Mouse (Mus musculus) heart, embryonic 10.5 days (tissue): ENCODE measurements around the gene Tpcn1. TPM values are rescaled to one million over a fixed set of nuclear protein-coding genes. Genes with fewer than 3 reads are reported as not detected.

Source experiments
- DNase-seq: peaks from one replicate; pipeline ENCODE4 v3.0.0-alpha.2; 2017; ENCODE audit warnings: low spot score
- H3K27ac ChIP-seq: fragments of 300-500 bp; sonication (generic); 2 replicates; pipeline ENCODE4 v1.5.1; 2016; ENCODE audit warnings: mild to moderate bottlenecking
- H3K27me3 ChIP-seq: fragments of 300-500 bp; sonication (generic); 2 replicates; pipeline ENCODE4 v1.6.1; 2016; ENCODE audit warnings: mild to moderate bottlenecking; ENCODE audit not compliant: poor library complexity, insufficient read depth, severe bottlenecking
- H3K36me3 ChIP-seq: fragments of 300-500 bp; sonication (generic); 2 replicates; pipeline ENCODE4 v1.6.1; 2016; ENCODE audit warnings: mild to moderate bottlenecking, moderate library complexity
- H3K4me1 ChIP-seq: fragments of 300-500 bp; sonication (generic); 2 replicates; pipeline ENCODE4 v1.6.1; 2016; ENCODE audit warnings: mild to moderate bottlenecking
- H3K4me3 ChIP-seq: fragments of 300-500 bp; sonication (generic); 2 replicates; pipeline ENCODE4 v1.5.1; 2016; ENCODE audit warnings: mild to moderate bottlenecking, moderate library complexity
- H3K9me3 ChIP-seq: fragments of 300-500 bp; sonication (generic); 2 replicates; pipeline ENCODE4 v1.6.1; 2016; ENCODE audit warnings: mild to moderate bottlenecking, moderate library complexity
- WGBS: fragments of 180-500 bp; shearing (Covaris S2); methylation state at CpG from one replicate; pipeline ENCODE4 v1.1.7; 2016; 5-methylcytosine and 5-hydroxymethylcytosine counted together
- polyA plus RNA-seq: library from polyadenylated mRNA; unstranded; fragments of >200 nt; fragmentation: Nextera tagmentation; extraction: Ambion mirVana; gene quantifications from 2 replicates; pipeline ENCODE4 v1.2.1, GENCODE M21; 2016

Tpcn1 gene
- polyA plus RNA-seq, 1 experiment from 2014 or later, result 21.7 TPM

- H3K27ac ChIP-seq, result peak overlapping the region; percentile 50; the same call in 1 of the 2 replicates
- DNase-seq, result no peak
- 67% methylated on average over 10 of the region's 10 CpGs for WGBS
- peaks cover 56% of the 10 kb centered on the region for H3K36me3 ChIP-seq
- H3K4me1 ChIP-seq, result peaks cover 17% of the 10 kb centered on the region
- H3K9me3 ChIP-seq, result no peaks in the 10 kb centered on the region
- no peak overlapping the region for H3K4me3 ChIP-seq
- no peaks in the 10 kb centered on the region for H3K27me3 ChIP-seq
Observed at GRCm38 (mm10) chr5:120495064-120495702, 93.3 kb downstream of the Tpcn1 start.

- Histone ChIP-seq H3K4me3 (no peak overlapping the region), H3K4me1 (peaks cover 17% of the 10 kb centered on the region), H3K36me3 (peaks cover 58% of the 10 kb centered on the region)
Observed at GRCm38 (mm10) chr5:120493873-120494395, 94.5 kb downstream of the Tpcn1 start.

GRCm38 (mm10) chr5:120493440-120493839, 95.0 kb downstream of the Tpcn1 start:
- Histone ChIP-seq H3K27ac (no peak overlapping the region), H3K36me3 (peaks cover 58% of the 10 kb centered on the region), H3K4me3 (no peak overlapping the region), H3K27me3 (no peaks in the 10 kb centered on the region), H3K9me3 (no peaks in the 10 kb centered on the region), H3K4me1 (peaks cover 17% of the 10 kb centered on the region)
- no peak for DNase-seq
- WGBS, result 89% methylated on average over 6 of the region's 6 CpGs

More at GRCm38 (mm10) chr5:120493873-120494395, 94.5 kb downstream of the Tpcn1 start:
- H3K9me3 ChIP-seq, result no peaks in the 10 kb centered on the region
- 87% methylated on average over 9 of the region's 9 CpGs for WGBS
- no peak for DNase-seq
- no peaks in the 10 kb centered on the region for H3K27me3 ChIP-seq
- no peak overlapping the region for H3K27ac ChIP-seq

GRCm38 (mm10) chr5:120492437-120492836, 96.0 kb downstream of the Tpcn1 start:
- 65% methylated on average over 11 of the region's 11 CpGs for WGBS
- DNase-seq, result no peak
- no peak overlapping the region for H3K4me3 ChIP-seq
- no peak overlapping the region for H3K27ac ChIP-seq
- H3K36me3 ChIP-seq, result peaks cover 68% of the 10 kb centered on the region
- peaks cover 17% of the 10 kb centered on the region for H3K4me1 ChIP-seq
- no peaks in the 10 kb centered on the region for H3K27me3 ChIP-seq
- H3K9me3 ChIP-seq, result no peaks in the 10 kb centered on the region

GRCm38 (mm10) chr5:120490679-120491192, 97.7 kb downstream of the Tpcn1 start:
- Histone ChIP-seq H3K4me1 (peaks cover 17% of the 10 kb centered on the region), H3K4me3 (no peak overlapping the region), H3K27me3 (no peaks in the 10 kb centered on the region), H3K36me3 (peaks cover 72% of the 10 kb centered on the region), H3K9me3 (no peaks in the 10 kb centered on the region), H3K27ac (peak overlapping the region; percentile 77)
- 67% methylated on average over 8 of the region's 8 CpGs for WGBS
- DNase-seq, result no peak

- Histone ChIP-seq H3K27me3 (no peaks in the 10 kb centered on the region), H3K9me3 (no peaks in the 10 kb centered on the region), H3K4me1 (peaks cover 18% of the 10 kb centered on the region), H3K4me3 (no peak overlapping the region), H3K27ac (no peak overlapping the region), H3K36me3 (peaks cover 64% of the 10 kb centered on the region)
- DNase-seq, result no peak
- 78% methylated on average over 8 of the region's 8 CpGs for WGBS
Observed at GRCm38 (mm10) chr5:120487844-120488243, 100.6 kb downstream of the Tpcn1 start.

Other genes with a start within 250 kb of the Tpcn1 start
- 0.05 TPM in 1 of 2 replicates, not detected in the other for gene Lhx5, start 157.0 kb downstream of the Tpcn1 start, polyA plus RNA-seq
- gene Sdsl, start 115.9 kb downstream of the Tpcn1 start, polyA plus RNA-seq, result 7.5 and 7.7 TPM in 2 replicates
- gene Sds, start 112.1 kb downstream of the Tpcn1 start, polyA plus RNA-seq, result 0.16 and 0.23 TPM in 2 replicates
- 43.9 and 46.6 TPM in 2 replicates for gene Plbd2, start 85.0 kb downstream of the Tpcn1 start, polyA plus RNA-seq
- 4.2 and 5.9 TPM in 2 replicates for gene Slc8b1, start 77.5 kb downstream of the Tpcn1 start, polyA plus RNA-seq
- 0.15 and 0.24 TPM in 2 replicates for gene Iqcd, start 343 bp upstream of the Tpcn1 start, polyA plus RNA-seq
- 11.0 and 11.2 TPM in 2 replicates for gene Rita1, start 23.9 kb upstream of the Tpcn1 start, polyA plus RNA-seq
- 47.1 and 49.4 TPM in 2 replicates for gene Ddx54, start 24.1 kb upstream of the Tpcn1 start, polyA plus RNA-seq
- gene Cfap73, start 45.6 kb upstream of the Tpcn1 start, polyA plus RNA-seq, result 0.39 TPM in 1 of 2 replicates, not detected in the other
- gene Rasal1, start 60.1 kb upstream of the Tpcn1 start, polyA plus RNA-seq, result 0.16 and 0.60 TPM in 2 replicates
- 0.28 and 0.41 TPM in 2 replicates for gene Dtx1, start 123.3 kb upstream of the Tpcn1 start, polyA plus RNA-seq
- gene Oas2, start 161.2 kb upstream of the Tpcn1 start, polyA plus RNA-seq, result not detected in 2 replicates
- 0.29 and 0.37 TPM in 2 replicates for gene Oas3, start 189.0 kb upstream of the Tpcn1 start, polyA plus RNA-seq
- 0.08 TPM in 1 of 2 replicates, not detected in the other for gene Oas1e, start 206.9 kb upstream of the Tpcn1 start, polyA plus RNA-seq
- gene Oas1c, start 223.8 kb upstream of the Tpcn1 start, polyA plus RNA-seq, result 0.28 and 0.46 TPM in 2 replicates